Mouse (Mus musculus): ENCODE measurements around the gene Wscd2. TPM values are rescaled to one million over a fixed set of nuclear protein-coding genes. Genes with fewer than 3 reads are reported as not detected.

The Wscd2 gene
- polyA plus RNA-seq, 1 experiment from 2014 or later = 13.7 TPM

GRCm38 (mm10) chr5:113554095-113554494 is 64.0 kb downstream of the Wscd2 start:
- H3K4me2 ChIP-seq (replicated peaks) = no peak overlapping the region
- no peak for ATAC-seq (ENCODE audit: low FRiP score)
- H3K27ac ChIP-seq = peak overlapping the region; percentile 36; the same call in 1 of the 2 replicates

GRCm38 (mm10) chr5:113554571-113554970 is 64.4 kb downstream of the Wscd2 start:
- peaks cover 16% of the 10 kb centered on the region for H3K4me1 ChIP-seq (replicated peaks; ENCODE audit: control insufficient read depth, insufficient read depth, low read length)
- H3K9me3 ChIP-seq (ENCODE audit: control insufficient read depth, low read length) = no peaks in the 10 kb centered on the region
- ATAC-seq (ENCODE audit: low FRiP score) (no peak), DNase-seq (ENCODE audit: low spot score) (no peak)
- peaks cover 4% of the 10 kb centered on the region; the same call in 1 of the 2 replicates for H3K36me3 ChIP-seq (replicated peaks; ENCODE audit: control insufficient read depth, insufficient read depth)
- H3K9ac ChIP-seq = no peak overlapping the region
- no peak overlapping the region for H3K27ac ChIP-seq
- H3K27me3 ChIP-seq (ENCODE audit: control insufficient read depth, insufficient read depth, low read length) = peaks cover 11% of the 10 kb centered on the region; the same call in 1 of the 2 replicates
- 81% methylated on average over 2 of the region's 2 CpGs for WGBS
- no peak overlapping the region for H3K4me2 ChIP-seq (replicated peaks)
- no peak overlapping the region for H3K4me3 ChIP-seq (replicated peaks; ENCODE audit: low read length)

More at GRCm38 (mm10) chr5:113554095-113554494, 64.0 kb downstream of the Wscd2 start:
- Histone ChIP-seq H3K9ac (no peak overlapping the region), H3K9me3 (ENCODE audit: control insufficient read depth, low read length) (no peaks in the 10 kb centered on the region), H3K4me1 (replicated peaks; ENCODE audit: control insufficient read depth, insufficient read depth, low read length) (peaks cover 16% of the 10 kb centered on the region), H3K36me3 (replicated peaks; ENCODE audit: control insufficient read depth, insufficient read depth) (peaks cover 4% of the 10 kb centered on the region; the same call in 1 of the 2 replicates), H3K4me3 (replicated peaks; ENCODE audit: low read length) (no peak overlapping the region), H3K27me3 (ENCODE audit: control insufficient read depth, insufficient read depth, low read length) (peaks cover 11% of the 10 kb centered on the region; the same call in 1 of the 2 replicates)
- WGBS = 42% methylated on average over 15 of the region's 15 CpGs
- no peak for DNase-seq (ENCODE audit: low spot score)

- ATAC-seq (ENCODE audit: low FRiP score) = no peak
- no peaks in the 10 kb centered on the region for H3K9me3 ChIP-seq (ENCODE audit: control insufficient read depth, low read length)
- H3K4me2 ChIP-seq (replicated peaks) = no peak overlapping the region
- H3K27ac ChIP-seq = no peak overlapping the region
- H3K4me1 ChIP-seq (replicated peaks; ENCODE audit: control insufficient read depth, insufficient read depth, low read length) = peaks cover 16% of the 10 kb centered on the region
- no peak overlapping the region for H3K9ac ChIP-seq
- DNase-seq (ENCODE audit: low spot score) = no peak
- peaks cover 2% of the 10 kb centered on the region; the same call in 1 of the 2 replicates for H3K36me3 ChIP-seq (replicated peaks; ENCODE audit: control insufficient read depth, insufficient read depth)
- 76% methylated on average over 2 of the region's 2 CpGs for WGBS
- peaks cover 3% of the 10 kb centered on the region; the same call in 1 of the 2 replicates for H3K27me3 ChIP-seq (ENCODE audit: control insufficient read depth, insufficient read depth, low read length)
- H3K4me3 ChIP-seq (replicated peaks; ENCODE audit: low read length) = no peak overlapping the region
Measured at GRCm38 (mm10) chr5:113555684-113556083, 65.6 kb downstream of the Wscd2 start.

- H3K4me1 ChIP-seq (replicated peaks; ENCODE audit: control insufficient read depth, insufficient read depth, low read length) = peaks cover 12% of the 10 kb centered on the region
- no peak overlapping the region for H3K27ac ChIP-seq
- no peaks in the 10 kb centered on the region; the same call in 1 of the 2 replicates for H3K36me3 ChIP-seq (replicated peaks; ENCODE audit: control insufficient read depth, insufficient read depth)
- H3K9me3 ChIP-seq (ENCODE audit: control insufficient read depth, low read length) = no peaks in the 10 kb centered on the region
- no peak overlapping the region for H3K4me3 ChIP-seq (replicated peaks; ENCODE audit: low read length)
- H3K27me3 ChIP-seq (ENCODE audit: control insufficient read depth, insufficient read depth, low read length) = no peaks in the 10 kb centered on the region
- 92% methylated on average over 8 of the region's 8 CpGs for WGBS
- no peak overlapping the region for H3K9ac ChIP-seq
- ATAC-seq (ENCODE audit: low FRiP score) (no peak), DNase-seq (ENCODE audit: low spot score) (no peak)
- H3K4me2 ChIP-seq (replicated peaks) = no peak overlapping the region
Measured at GRCm38 (mm10) chr5:113558065-113558464, 67.9 kb downstream of the Wscd2 start.

GRCm38 (mm10) chr5:113559627-113560026 is 69.5 kb downstream of the Wscd2 start:
- H3K9ac ChIP-seq = no peak overlapping the region
- DNase-seq (ENCODE audit: low spot score) (no peak), ATAC-seq (ENCODE audit: low FRiP score) (no peak)
- H3K4me3 ChIP-seq (replicated peaks; ENCODE audit: low read length) = no peak overlapping the region
- no peaks in the 10 kb centered on the region; the same call in 1 of the 2 replicates for H3K4me1 ChIP-seq (replicated peaks; ENCODE audit: control insufficient read depth, insufficient read depth, low read length)
- no peak overlapping the region for H3K4me2 ChIP-seq (replicated peaks)
- H3K36me3 ChIP-seq (replicated peaks; ENCODE audit: control insufficient read depth, insufficient read depth) = no peaks in the 10 kb centered on the region; the same call in 1 of the 2 replicates
- H3K27me3 ChIP-seq (ENCODE audit: control insufficient read depth, insufficient read depth, low read length) = no peaks in the 10 kb centered on the region
- H3K27ac ChIP-seq = no peak overlapping the region
- H3K9me3 ChIP-seq (ENCODE audit: control insufficient read depth, low read length) = no peaks in the 10 kb centered on the region
- 83% methylated on average over 5 of the region's 5 CpGs for WGBS

- Histone ChIP-seq H3K36me3 (replicated peaks; ENCODE audit: control insufficient read depth, insufficient read depth) (no peaks in the 10 kb centered on the region), H3K9ac (no peak overlapping the region), H3K27me3 (ENCODE audit: control insufficient read depth, insufficient read depth, low read length) (no peaks in the 10 kb centered on the region), H3K4me1 (replicated peaks; ENCODE audit: control insufficient read depth, insufficient read depth, low read length) (no peaks in the 10 kb centered on the region), H3K27ac (no peak overlapping the region), H3K9me3 (ENCODE audit: control insufficient read depth, low read length) (no peaks in the 10 kb centered on the region), H3K4me2 (replicated peaks) (no peak overlapping the region), H3K4me3 (replicated peaks; ENCODE audit: low read length) (no peak overlapping the region)
- DNase-seq (ENCODE audit: low spot score) = no peak
- no peak for ATAC-seq (ENCODE audit: low FRiP score)
- WGBS = 42% methylated on average over 4 of the region's 4 CpGs
Measured at GRCm38 (mm10) chr5:113564463-113564862, 74.3 kb downstream of the Wscd2 start.

- 76% methylated on average over 10 of the region's 10 CpGs for WGBS
- H3K27ac ChIP-seq = no peak overlapping the region
- H3K4me3 ChIP-seq (replicated peaks; ENCODE audit: low read length) = no peak overlapping the region
- DNase-seq (ENCODE audit: low spot score) (no peak), ATAC-seq (ENCODE audit: low FRiP score) (no peak)
- no peaks in the 10 kb centered on the region for H3K4me1 ChIP-seq (replicated peaks; ENCODE audit: control insufficient read depth, insufficient read depth, low read length)
- no peak overlapping the region for H3K4me2 ChIP-seq (replicated peaks)
- H3K27me3 ChIP-seq (ENCODE audit: control insufficient read depth, insufficient read depth, low read length) = no peaks in the 10 kb centered on the region
- H3K9ac ChIP-seq = no peak overlapping the region
- no peaks in the 10 kb centered on the region for H3K36me3 ChIP-seq (replicated peaks; ENCODE audit: control insufficient read depth, insufficient read depth)
- no peaks in the 10 kb centered on the region for H3K9me3 ChIP-seq (ENCODE audit: control insufficient read depth, low read length)
Measured at GRCm38 (mm10) chr5:113565101-113565854, 75.1 kb downstream of the Wscd2 start.

- ATAC-seq (ENCODE audit: low FRiP score) (no peak), DNase-seq (ENCODE audit: low spot score) (no peak)
- WGBS = 67% methylated on average over 12 of the region's 12 CpGs
- Histone ChIP-seq H3K27me3 (ENCODE audit: control insufficient read depth, insufficient read depth, low read length) (no peaks in the 10 kb centered on the region), H3K4me2 (replicated peaks) (no peak overlapping the region), H3K4me1 (replicated peaks; ENCODE audit: control insufficient read depth, insufficient read depth, low read length) (no peaks in the 10 kb centered on the region), H3K9ac (no peak overlapping the region), H3K27ac (no peak overlapping the region), H3K4me3 (replicated peaks; ENCODE audit: low read length) (no peak overlapping the region), H3K9me3 (ENCODE audit: control insufficient read depth, low read length) (no peaks in the 10 kb centered on the region), H3K36me3 (replicated peaks; ENCODE audit: control insufficient read depth, insufficient read depth) (no peaks in the 10 kb centered on the region)
Measured at GRCm38 (mm10) chr5:113565858-113566257, 75.7 kb downstream of the Wscd2 start.

GRCm38 (mm10) chr5:113570056-113570717 is 80.1 kb downstream of the Wscd2 start:
- DNase-seq (ENCODE audit: low spot score) = no peak
- no peaks in the 10 kb centered on the region for H3K27me3 ChIP-seq (ENCODE audit: control insufficient read depth, insufficient read depth, low read length)
- H3K36me3 ChIP-seq (replicated peaks; ENCODE audit: control insufficient read depth, insufficient read depth) = no peaks in the 10 kb centered on the region
- H3K4me2 ChIP-seq (replicated peaks) = no peak overlapping the region
- no peak for ATAC-seq (ENCODE audit: low FRiP score)
- no peaks in the 10 kb centered on the region for H3K9me3 ChIP-seq (ENCODE audit: control insufficient read depth, low read length)
- 59% methylated on average over 7 of the region's 7 CpGs for WGBS
- H3K4me3 ChIP-seq (replicated peaks; ENCODE audit: low read length) = no peak overlapping the region
- no peak overlapping the region for H3K9ac ChIP-seq
- no peaks in the 10 kb centered on the region for H3K4me1 ChIP-seq (replicated peaks; ENCODE audit: control insufficient read depth, insufficient read depth, low read length)
- no peak overlapping the region for H3K27ac ChIP-seq

All from hindbrain, embryonic 14.5 days (tissue).